Mouse (Mus musculus): ENCODE results near the gene Ptgdr2. TPM values are rescaled to one million over a fixed set of nuclear protein-coding genes. Genes with fewer than 3 reads are reported as not detected.

Gene Ptgdr2
- polyA plus RNA-seq, 1 experiment from 2014 or later: 0.36 TPM

- WGBS: 66% methylated on average over 6 of the region's 6 CpGs
- DNase-seq (ENCODE audit: low spot score): no peak
- TF ChIP-seq CTCF (IDR thresholded peaks at IDR 0.05): no peak
- no peak for TF ChIP-seq EP300 (IDR thresholded peaks at IDR 0.05)
- Histone ChIP-seq H3K4me1 (ENCODE audit: insufficient read depth, low read depth, low read length) (no peaks in the 10 kb centered on the region; the same call in 1 of the 2 replicates), H3K4me3 (ENCODE audit: low read depth, low read length) (no peak overlapping the region), H3K4me2 (replicated peaks; ENCODE audit: low read depth, low read length) (no peak overlapping the region), H3K27ac (ENCODE audit: low read length) (no peak overlapping the region), H3K9ac (replicated peaks; ENCODE audit: low read depth) (no peak overlapping the region), H3K9me3 (ENCODE audit: low read length) (no peaks in the 10 kb centered on the region), H3K27me3 (replicated peaks; ENCODE audit: insufficient read depth, low read length) (no peaks in the 10 kb centered on the region), H3K36me3 (ENCODE audit: insufficient read depth, low read length) (peaks cover 49% of the 10 kb centered on the region)
- no peak for ATAC-seq
Observed at GRCm38 (mm10) chr19:10900315-10900714, 36.6 kb upstream of the Ptgdr2 start.

DNA sequence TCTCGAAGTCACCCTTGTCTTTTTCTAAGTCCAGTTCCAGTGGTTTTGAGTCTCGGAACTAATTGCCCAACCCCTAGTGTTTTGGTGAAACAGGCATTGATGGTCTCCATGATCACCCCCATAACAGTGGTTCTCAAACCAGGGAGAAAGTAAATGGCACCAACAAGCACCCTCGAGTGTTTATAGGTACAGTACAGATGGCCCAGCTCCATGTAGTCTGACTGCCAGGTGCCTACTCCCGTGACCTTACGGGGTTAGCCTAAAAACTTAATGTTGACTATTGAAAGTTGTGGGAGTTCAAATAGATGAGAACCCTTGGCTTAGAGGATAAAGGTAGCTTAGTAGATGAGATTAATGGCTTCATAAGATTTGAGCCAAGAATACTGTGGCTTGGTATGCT is 35.9 kb upstream of the Ptgdr2 start:
- H3K36me3 ChIP-seq (ENCODE audit: insufficient read depth, low read length): peaks cover 49% of the 10 kb centered on the region
- TF ChIP-seq EP300 (IDR thresholded peaks at IDR 0.05): no peak
- H3K9me3 ChIP-seq (ENCODE audit: low read length): no peaks in the 10 kb centered on the region
- H3K9ac ChIP-seq (replicated peaks; ENCODE audit: low read depth): no peak overlapping the region
- H3K4me2 ChIP-seq (replicated peaks; ENCODE audit: low read depth, low read length): no peak overlapping the region
- H3K27me3 ChIP-seq (replicated peaks; ENCODE audit: insufficient read depth, low read length): no peaks in the 10 kb centered on the region
- ATAC-seq: no peak
- WGBS: 80% methylated on average over 5 of the region's 5 CpGs
- H3K4me3 ChIP-seq (ENCODE audit: low read depth, low read length): no peak overlapping the region
- no peak overlapping the region for H3K27ac ChIP-seq (ENCODE audit: low read length)
- DNase-seq (ENCODE audit: low spot score): no peak
- H3K4me1 ChIP-seq (ENCODE audit: insufficient read depth, low read depth, low read length): no peaks in the 10 kb centered on the region; the same call in 1 of the 2 replicates

- no peaks in the 10 kb centered on the region for H3K9me3 ChIP-seq (ENCODE audit: low read length)
- DNase-seq (ENCODE audit: low spot score): no peak
- TF ChIP-seq EP300 (IDR thresholded peaks at IDR 0.05) (no peak), CTCF (IDR thresholded peaks at IDR 0.05) (no peak)
- H3K36me3 ChIP-seq (ENCODE audit: insufficient read depth, low read length): peaks cover 41% of the 10 kb centered on the region
- H3K4me3 ChIP-seq (ENCODE audit: low read depth, low read length): no peak overlapping the region
- H3K27me3 ChIP-seq (replicated peaks; ENCODE audit: insufficient read depth, low read length): no peaks in the 10 kb centered on the region
- H3K4me1 ChIP-seq (ENCODE audit: insufficient read depth, low read depth, low read length): no peaks in the 10 kb centered on the region
- H3K4me2 ChIP-seq (replicated peaks; ENCODE audit: low read depth, low read length): no peak overlapping the region
- H3K27ac ChIP-seq (ENCODE audit: low read length): peak overlapping the region; percentile 47; the same call in 1 of the 2 replicates
- 69% methylated on average over 5 of the region's 5 CpGs for WGBS
- H3K9ac ChIP-seq (replicated peaks; ENCODE audit: low read depth): no peak overlapping the region
- no peak for ATAC-seq
Observed at GRCm38 (mm10) chr19:10904512-10904911, 32.4 kb upstream of the Ptgdr2 start.

DNA sequence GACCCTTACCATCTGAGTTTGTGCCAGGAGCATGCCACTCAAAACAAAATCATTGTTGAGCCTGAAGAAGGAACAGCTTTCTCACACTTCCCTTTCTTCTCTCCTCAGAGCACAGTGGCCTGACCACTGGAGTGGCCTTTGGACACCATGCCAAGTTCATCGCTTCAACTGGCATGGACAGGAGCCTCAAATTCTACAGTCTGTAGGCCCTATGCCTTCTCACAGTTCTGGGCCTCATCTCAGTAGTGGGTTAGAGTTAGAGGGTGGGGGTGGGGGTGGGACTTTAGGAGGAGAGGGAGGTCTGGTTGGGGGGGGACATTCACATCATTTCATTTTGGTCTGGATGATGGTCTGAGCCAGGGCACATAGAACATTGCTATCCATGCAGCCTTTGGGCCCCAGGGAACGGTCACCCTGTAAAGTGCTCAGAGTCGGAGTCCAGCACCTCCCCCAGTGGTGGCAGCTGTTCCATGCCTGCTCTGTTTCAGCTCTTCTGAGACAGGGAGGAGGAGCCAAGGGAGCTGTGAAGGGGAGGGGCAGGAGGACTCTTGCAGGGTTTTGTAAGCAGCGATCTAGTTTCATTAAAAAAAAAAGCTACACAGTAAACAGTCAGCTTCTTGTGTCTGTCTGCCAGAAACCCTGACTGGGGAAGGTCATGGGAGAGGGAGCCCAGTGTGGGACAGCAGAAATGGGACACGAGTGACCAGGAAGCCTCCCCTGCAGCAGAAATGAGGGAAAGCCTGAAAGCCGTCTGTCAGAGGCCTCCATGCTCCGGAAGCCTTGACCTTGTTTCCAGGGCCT is 31.8 kb upstream of the Ptgdr2 start:
- WGBS: 40% methylated on average over 7 of the region's 7 CpGs
- TF ChIP-seq EP300 (IDR thresholded peaks at IDR 0.05): peak; percentile 52; the same call in 1 of the 2 replicates
- TF ChIP-seq CTCF (IDR thresholded peaks at IDR 0.05): peak; percentile 40

DNA sequence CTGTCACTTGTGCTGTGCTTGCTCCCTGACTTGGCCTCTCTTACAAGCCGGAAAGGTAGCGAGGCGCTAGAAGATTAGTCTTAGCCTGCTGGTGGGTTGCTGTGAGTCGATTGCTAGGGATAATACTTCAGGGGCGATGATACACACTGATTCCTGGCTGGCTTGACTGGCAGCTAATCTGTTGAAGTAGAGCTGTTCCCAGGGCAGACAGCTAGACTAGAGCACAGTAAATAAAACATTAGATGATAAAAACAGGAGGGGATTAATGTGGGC is 31.3 kb upstream of the Ptgdr2 start:
- H3K4me2 ChIP-seq (replicated peaks; ENCODE audit: low read depth, low read length): no peak overlapping the region
- no peaks in the 10 kb centered on the region for H3K27me3 ChIP-seq (replicated peaks; ENCODE audit: insufficient read depth, low read length)
- no peaks in the 10 kb centered on the region for H3K4me1 ChIP-seq (ENCODE audit: insufficient read depth, low read depth, low read length)
- ATAC-seq (no peak), DNase-seq (ENCODE audit: low spot score) (no peak)
- peak overlapping the region; percentile 75 for H3K27ac ChIP-seq (ENCODE audit: low read length)
- H3K36me3 ChIP-seq (ENCODE audit: insufficient read depth, low read length): peaks cover 31% of the 10 kb centered on the region; the same call in 1 of the 2 replicates
- H3K4me3 ChIP-seq (ENCODE audit: low read depth, low read length): no peak overlapping the region
- 63% methylated on average over 5 of the region's 5 CpGs for WGBS
- no peak for TF ChIP-seq CTCF (IDR thresholded peaks at IDR 0.05)
- no peak for TF ChIP-seq EP300 (IDR thresholded peaks at IDR 0.05)
- H3K9me3 ChIP-seq (ENCODE audit: low read length): no peaks in the 10 kb centered on the region
- no peak overlapping the region for H3K9ac ChIP-seq (replicated peaks; ENCODE audit: low read depth)

More for the DNA sequence above, 31.8 kb upstream of the Ptgdr2 start:
- Histone ChIP-seq H3K36me3 (ENCODE audit: insufficient read depth, low read length) (peaks cover 36% of the 10 kb centered on the region), H3K27ac (ENCODE audit: low read length) (peak overlapping the region; percentile 75), H3K4me3 (ENCODE audit: low read depth, low read length) (no peak overlapping the region), H3K9me3 (ENCODE audit: low read length) (no peaks in the 10 kb centered on the region), H3K4me2 (replicated peaks; ENCODE audit: low read depth, low read length) (no peak overlapping the region), H3K4me1 (ENCODE audit: insufficient read depth, low read depth, low read length) (no peaks in the 10 kb centered on the region), H3K9ac (replicated peaks; ENCODE audit: low read depth) (no peak overlapping the region), H3K27me3 (replicated peaks; ENCODE audit: insufficient read depth, low read length) (no peaks in the 10 kb centered on the region)
- DNase-seq (ENCODE audit: low spot score): peak; percentile 92
- peak; percentile 84 for ATAC-seq

DNA sequence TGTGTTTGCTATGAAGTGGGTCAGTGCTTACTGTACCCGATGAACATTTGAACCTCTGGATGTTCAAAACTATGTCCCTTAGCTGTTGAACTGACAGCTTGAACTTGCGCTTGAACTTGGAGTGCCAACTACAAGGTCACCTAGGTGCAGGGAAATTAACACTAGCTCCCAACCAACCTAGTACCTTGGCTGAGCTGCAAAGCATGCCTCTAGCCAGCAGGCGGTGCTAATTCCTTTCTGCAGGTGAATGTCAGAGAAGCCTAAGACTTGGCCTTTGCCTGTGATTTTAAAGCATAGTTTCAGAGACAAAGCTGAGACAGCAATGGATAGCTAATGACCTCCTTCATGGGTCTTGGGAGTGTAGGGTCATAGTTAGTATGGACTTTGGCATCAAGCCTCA is 29.1 kb upstream of the Ptgdr2 start:
- 55% methylated on average over 3 of the region's 3 CpGs for WGBS
- no peak overlapping the region for H3K27ac ChIP-seq (ENCODE audit: low read length)

More for the DNA sequence above, 29.1 kb upstream of the Ptgdr2 start:
- peak; percentile 68 for DNase-seq (ENCODE audit: low spot score)
- Histone ChIP-seq H3K4me3 (ENCODE audit: low read depth, low read length) (no peak overlapping the region), H3K9ac (replicated peaks; ENCODE audit: low read depth) (no peak overlapping the region), H3K4me2 (replicated peaks; ENCODE audit: low read depth, low read length) (no peak overlapping the region), H3K4me1 (ENCODE audit: insufficient read depth, low read depth, low read length) (no peaks in the 10 kb centered on the region), H3K9me3 (ENCODE audit: low read length) (no peaks in the 10 kb centered on the region), H3K36me3 (ENCODE audit: insufficient read depth, low read length) (peaks cover 15% of the 10 kb centered on the region; the same call in 1 of the 2 replicates), H3K27me3 (replicated peaks; ENCODE audit: insufficient read depth, low read length) (no peaks in the 10 kb centered on the region)
- ATAC-seq: no peak
- TF ChIP-seq CTCF (IDR thresholded peaks at IDR 0.05) (peak; percentile 89), EP300 (IDR thresholded peaks at IDR 0.05) (no peak)

All from lung, postnatal 0 days (tissue).